Mouse (Mus musculus): Measurements from ENCODE around the gene Prame. TPM values are rescaled to one million over a fixed set of nuclear protein-coding genes. Genes with fewer than 3 reads are reported as not detected.
"Not testable (repeated sequence)": the region's sequence is repeated elsewhere in the genome, so short reads cannot be mapped to it uniquely, and the experiment has no call there.

Gene Prame
- polyA plus RNA-seq, 1 experiment, result not detected

- H3K4me3 ChIP-seq (ENCODE audit: insufficient read depth, poor library complexity, severe bottlenecking); H3K79me3 ChIP-seq (ENCODE audit: low read depth); H3K36me3 ChIP-seq (ENCODE audit: control insufficient read depth, insufficient read depth): not testable (repeated sequence)
These were observed 58.0 kb downstream of the Prame start for GRCm38 (mm10) chrX:135569467-135569866.

DNA sequence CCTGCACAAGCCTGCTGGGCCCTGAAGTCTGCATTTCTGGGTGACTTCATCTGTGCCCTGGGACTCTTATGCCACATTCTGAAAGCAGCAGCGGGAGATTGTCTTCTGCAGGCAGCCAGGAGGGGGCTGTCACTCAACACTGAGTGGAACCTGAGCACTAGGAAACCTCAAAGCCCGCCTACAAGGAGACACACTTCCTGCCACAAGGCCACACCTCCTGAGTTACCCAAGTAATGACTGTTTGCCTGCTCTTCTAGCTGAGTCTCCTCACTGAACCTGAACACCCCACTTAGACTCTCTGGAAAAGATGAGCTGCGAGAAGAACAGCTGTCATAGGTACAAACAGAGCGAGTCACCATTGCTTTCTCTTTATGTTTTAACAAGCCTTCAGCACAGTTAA is 62.6 kb downstream of the Prame start:
- H3K4me3 ChIP-seq (ENCODE audit: insufficient read depth, poor library complexity, severe bottlenecking); H3K27me3 ChIP-seq (ENCODE audit: control insufficient read depth, insufficient read depth, insufficient read length); H3K79me3 ChIP-seq (ENCODE audit: low read depth); H3ac ChIP-seq (ENCODE audit: control insufficient read depth, insufficient read length, low read depth); H3K79me2 ChIP-seq (ENCODE audit: control insufficient read depth, insufficient read depth); H3K36me3 ChIP-seq (ENCODE audit: control insufficient read depth, insufficient read depth): not testable (repeated sequence)

More at GRCm38 (mm10) chrX:135569467-135569866, 58.0 kb downstream of the Prame start:
- not testable (repeated sequence) for H3K79me2 ChIP-seq (ENCODE audit: control insufficient read depth, insufficient read depth); H3K27me3 ChIP-seq (ENCODE audit: control insufficient read depth, insufficient read depth, insufficient read length); H3ac ChIP-seq (ENCODE audit: control insufficient read depth, insufficient read length, low read depth)
- peak; percentile 24 for TF ChIP-seq CTCF (IDR thresholded peaks at IDR 0.05; ENCODE audit: control insufficient read depth, insufficient read depth, insufficient read length)

Other genes with a start within 250 kb of the Prame start
- not detected for gene Gm7903, start 193.9 kb downstream of the Prame start, polyA plus RNA-seq (2012; fragmentation: generic; extraction: Trizol)
- not detected for gene AV320801, start 133.1 kb downstream of the Prame start, polyA plus RNA-seq (2012; fragmentation: generic; extraction: Trizol)
- gene Nxf7, start 28.9 kb downstream of the Prame start, polyA plus RNA-seq (2012; fragmentation: generic; extraction: Trizol), result 1.4 TPM
- not detected for gene Tcp11x2, start 66.1 kb upstream of the Prame start, polyA plus RNA-seq (2012; fragmentation: generic; extraction: Trizol)
- not detected for gene Tmsb15a, start 97.6 kb upstream of the Prame start, polyA plus RNA-seq (2012; fragmentation: generic; extraction: Trizol)
- 1.6 TPM for gene Armcx5, start 115.0 kb upstream of the Prame start, polyA plus RNA-seq (2012; fragmentation: generic; extraction: Trizol)
- gene Gprasp1, start 115.0 kb upstream of the Prame start, polyA plus RNA-seq (2012; fragmentation: generic; extraction: Trizol), result 5.4 TPM
- gene Bhlhb9, start 169.9 kb upstream of the Prame start, polyA plus RNA-seq (2012; fragmentation: generic; extraction: Trizol), result 0.70 TPM
- gene Gprasp2, start 211.3 kb upstream of the Prame start, polyA plus RNA-seq (2012; fragmentation: generic; extraction: Trizol), result not detected